Mouse (Mus musculus) retina, adult 2 months (tissue): ENCODE results near the gene Neu3.

ENCODE experiments used
- DNase-seq: peaks from one replicate; pipeline ENCODE4 v3.0.0-alpha.2; 2012; ENCODE audit warnings: low read depth, low spot score

Gene Neu3

GRCm38 (mm10) chr7:99828083-99828570 lies at the start of gene Neu3:
Neu3 (minus strand) TSS chr7:99828417.
- DNase-seq: peak; percentile 53

DNA sequence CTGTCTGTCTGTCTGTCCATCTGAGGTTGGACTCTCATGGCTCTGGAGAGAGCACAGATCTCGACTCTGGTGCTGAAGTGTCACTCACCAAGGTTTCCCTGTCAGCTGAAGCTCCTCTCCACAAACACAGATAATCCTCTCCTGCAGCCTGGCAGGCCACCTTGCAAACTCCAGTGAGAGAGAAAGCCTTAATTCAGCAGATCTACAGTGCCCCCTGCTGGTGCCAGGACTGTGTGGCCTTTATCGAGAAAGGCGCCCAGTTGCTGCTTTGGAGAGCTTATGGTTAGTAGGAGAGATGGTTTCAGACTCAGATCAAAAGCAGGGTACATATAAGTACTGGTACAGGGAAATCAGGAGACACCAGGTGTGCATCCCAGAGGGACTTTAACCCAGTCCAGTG lies 48.1 kb upstream of the Neu3 start:
- peak; percentile 90 for DNase-seq

DNA sequence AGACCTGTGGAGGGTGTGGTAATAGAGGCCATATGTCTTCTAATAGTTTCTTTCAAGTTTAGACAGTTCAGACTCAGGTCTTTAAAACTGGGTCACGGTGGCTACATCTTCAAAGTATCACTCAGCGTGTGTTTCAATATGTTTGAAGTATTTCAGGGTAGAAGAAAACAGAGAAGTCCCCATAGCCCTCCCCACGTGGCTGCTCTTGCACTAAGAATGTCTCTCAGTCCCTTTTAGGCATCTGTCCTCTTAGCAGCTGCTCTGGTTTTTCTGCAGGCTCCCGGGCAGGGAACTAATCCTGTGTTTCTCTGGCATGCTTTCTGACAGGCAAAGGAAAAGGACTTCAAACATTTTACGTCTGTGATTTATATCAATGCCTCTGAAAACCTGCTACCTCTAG lies 47.7 kb upstream of the Neu3 start:
- no peak for DNase-seq

DNA sequence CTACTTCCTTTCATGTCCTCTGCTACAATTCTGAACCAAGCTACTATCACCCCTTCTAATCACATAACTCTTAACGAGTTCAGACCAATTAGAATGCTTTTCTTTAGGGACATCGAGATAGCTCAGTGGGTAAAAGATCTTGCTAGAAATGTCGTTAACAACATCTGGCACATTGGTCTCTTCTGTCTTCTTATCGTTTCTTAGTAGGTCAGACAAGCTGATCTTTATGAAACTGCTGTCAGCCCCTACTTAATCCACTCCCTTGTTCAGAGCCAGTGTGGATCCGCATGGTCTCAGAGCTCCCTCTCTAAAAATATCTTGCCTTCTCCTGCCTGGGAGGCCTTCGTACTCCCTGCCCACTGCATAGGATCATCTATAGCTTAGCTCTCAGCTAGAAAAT lies 45.7 kb upstream of the Neu3 start:
- DNase-seq: no peak

DNA sequence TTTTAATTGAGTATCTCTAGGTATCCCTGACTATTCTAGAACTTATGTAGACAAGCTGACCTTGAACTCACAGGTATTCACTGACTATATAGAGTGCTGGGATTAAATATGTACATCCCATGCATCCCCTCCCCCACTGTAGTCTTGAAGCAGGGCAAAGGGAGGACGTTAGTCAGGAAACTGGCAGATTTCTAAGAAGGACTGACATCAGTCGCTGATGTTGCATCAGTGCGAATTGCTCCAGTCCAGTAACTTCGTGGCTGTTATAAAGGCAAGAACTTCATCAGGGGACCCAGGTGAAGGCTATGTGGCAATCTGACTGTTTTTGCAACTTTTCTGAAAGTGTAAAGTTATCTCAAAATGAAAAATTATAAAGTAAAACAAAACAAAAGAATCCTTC lies 41.1 kb upstream of the Neu3 start:
- no peak for DNase-seq

- no peak for DNase-seq
These were observed 37.0 kb upstream of the Neu3 start for GRCm38 (mm10) chr7:99865219-99865618.

GRCm38 (mm10) chr7:99864241-99865028 lies 36.2 kb upstream of the Neu3 start:
- DNase-seq: no peak

DNA sequence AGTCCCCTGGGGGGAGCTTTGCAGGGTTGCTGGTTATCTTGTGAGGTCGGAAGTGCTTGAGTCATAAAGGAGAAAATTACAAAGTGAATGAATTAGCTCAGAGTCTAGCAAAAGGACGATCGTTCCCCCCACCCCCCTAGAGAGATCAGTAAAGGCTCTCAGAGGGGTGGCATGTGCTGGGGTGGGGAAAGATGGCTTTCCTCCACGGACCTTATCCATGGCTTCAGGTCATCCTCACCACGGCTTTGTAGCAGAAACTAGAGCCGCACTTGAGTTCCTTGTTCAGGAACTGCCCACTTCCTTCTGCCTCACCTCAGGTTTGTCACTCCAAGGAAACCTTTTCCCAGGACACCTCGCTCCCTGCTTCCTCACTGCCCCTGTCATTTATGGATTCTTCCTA lies 35.1 kb upstream of the Neu3 start, which contains the start of gene Spcs2:
Gene Spcs2 (minus strand): TSS at position 101 of the 400 bp plus-strand sequence.
- no peak for DNase-seq

DNA sequence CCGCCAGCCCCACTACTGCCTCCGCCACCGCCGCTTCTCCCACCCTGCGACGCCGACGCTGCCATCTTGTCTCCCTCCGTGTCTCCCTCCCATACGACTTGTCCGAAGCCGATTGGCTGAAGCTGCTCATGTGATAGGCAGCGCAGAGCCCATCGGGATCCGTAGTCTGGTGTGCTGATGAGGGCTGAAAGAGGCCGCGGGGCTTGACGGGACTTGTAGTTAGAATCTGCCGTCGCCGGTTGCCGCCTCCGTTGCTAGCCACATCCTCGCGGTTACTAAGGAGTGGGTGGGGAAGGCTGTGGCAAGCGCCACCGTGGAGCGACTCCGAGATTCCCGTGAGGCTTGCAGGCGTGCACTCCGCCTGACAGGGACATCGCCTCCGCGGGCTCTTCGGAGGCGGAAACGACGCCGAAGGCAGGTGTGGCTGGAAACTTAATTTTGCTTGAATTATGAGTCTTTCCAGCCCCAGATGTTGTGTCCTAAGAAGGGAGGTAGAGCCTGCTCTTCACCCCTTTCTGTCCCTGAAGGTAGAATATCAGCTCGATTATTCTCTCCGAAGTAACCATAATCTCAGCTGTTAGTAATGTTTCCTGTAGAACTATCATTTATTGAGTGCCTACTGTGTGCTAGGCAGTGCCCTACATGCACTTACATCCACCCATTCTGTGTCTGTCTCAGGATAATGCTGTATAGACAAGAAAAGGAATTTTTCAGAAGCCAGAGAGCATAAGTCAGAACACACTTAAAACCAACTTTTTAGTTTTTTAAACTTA lies 30.8 kb upstream of the Neu3 start, which contains the start of gene Xrra1:
Gene Xrra1 (plus strand): TSS at position 304 of the 773 bp plus-strand sequence.
- peak; percentile 92 for DNase-seq

GRCm38 (mm10) chr7:99858175-99858812 lies 30.1 kb upstream of the Neu3 start:
- no peak for DNase-seq

DNA sequence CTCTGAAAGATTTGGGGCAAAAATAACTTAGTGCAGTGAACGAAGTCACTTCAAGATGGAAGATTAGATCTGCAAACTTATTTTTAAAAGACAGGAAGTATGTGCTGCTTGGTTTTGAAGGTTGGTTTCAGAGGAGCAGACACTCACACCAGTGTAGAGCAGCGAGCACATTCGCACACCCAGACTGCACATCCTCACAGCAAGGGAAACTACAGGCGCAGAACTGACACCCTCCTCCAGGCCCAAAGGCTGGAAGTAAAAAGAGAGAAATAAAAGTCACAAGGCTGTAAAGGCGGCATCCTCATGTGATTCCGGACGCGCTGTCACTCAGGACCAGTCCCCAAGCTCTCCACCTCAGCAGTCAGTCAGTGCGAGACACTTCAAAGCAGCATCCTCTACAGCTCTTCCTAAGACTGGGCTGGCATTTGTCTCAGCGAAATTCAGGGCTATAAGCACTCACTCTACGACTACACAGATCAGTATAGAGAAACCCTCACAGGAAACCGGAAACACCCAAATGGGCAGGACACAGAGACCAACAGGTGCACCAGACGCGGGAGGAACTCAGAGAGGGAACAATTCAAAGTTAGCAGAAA lies 28.1 kb upstream of the Neu3 start:
- no peak for DNase-seq

DNA sequence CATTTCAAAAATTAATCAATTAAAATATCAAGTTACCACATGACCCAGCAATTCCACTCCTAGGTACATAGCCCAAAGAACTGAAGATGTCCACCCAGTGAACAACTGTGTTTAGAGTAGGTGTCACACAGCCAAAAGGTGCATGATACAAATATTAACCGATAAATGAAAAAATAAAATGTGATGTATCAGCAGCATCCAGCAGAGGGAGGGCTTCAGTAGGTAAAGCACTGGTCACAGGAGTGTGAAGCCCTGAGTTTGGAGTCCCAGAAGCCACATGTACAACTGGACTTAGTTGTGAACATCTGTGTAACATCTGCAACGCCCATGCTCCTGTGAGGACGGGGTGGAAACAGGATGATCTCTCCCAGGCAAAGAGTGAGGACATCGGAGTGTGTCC lies 26.1 kb upstream of the Neu3 start:
- DNase-seq: no peak

DNA sequence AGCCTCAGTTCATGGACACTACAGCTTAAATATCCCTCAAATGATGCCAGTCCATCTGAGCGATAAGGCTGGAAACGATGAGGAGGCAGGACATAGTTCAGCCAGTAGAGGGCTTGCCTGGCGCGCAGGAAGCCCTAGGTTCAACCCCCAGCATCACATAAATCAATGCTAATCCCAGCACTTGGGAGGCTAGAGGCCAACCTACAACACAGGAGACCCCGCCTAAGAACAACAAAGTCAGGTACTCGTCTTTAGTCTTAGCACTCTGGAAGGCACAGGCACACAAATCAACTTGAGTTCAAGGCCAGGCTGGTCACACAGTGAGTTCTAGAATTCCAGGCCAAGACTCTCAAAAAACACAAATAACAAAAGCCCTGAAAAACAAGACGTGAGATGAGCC lies 25.1 kb upstream of the Neu3 start:
- no peak for DNase-seq

GRCm38 (mm10) chr7:99851618-99852017 lies 23.4 kb upstream of the Neu3 start:
- DNase-seq: no peak

DNA sequence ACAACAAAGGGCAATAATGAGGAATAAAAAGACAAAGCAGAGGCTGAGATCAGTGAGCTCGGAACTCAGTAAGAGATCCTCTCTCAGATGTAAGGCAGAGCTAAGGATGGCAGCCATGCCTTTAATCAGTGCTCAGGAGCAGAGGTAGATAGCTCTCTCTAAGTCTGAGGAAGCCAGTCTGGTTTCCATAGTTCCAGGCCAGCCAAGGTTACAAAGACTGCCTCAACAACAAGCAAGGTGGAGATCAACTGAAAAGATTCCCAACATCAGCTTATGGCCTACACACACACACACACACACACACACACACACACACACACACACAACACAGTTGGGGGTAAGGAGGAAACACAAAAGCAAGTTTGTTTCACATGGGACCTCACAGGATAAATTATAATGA lies 22.9 kb upstream of the Neu3 start:
- no peak for DNase-seq

DNA sequence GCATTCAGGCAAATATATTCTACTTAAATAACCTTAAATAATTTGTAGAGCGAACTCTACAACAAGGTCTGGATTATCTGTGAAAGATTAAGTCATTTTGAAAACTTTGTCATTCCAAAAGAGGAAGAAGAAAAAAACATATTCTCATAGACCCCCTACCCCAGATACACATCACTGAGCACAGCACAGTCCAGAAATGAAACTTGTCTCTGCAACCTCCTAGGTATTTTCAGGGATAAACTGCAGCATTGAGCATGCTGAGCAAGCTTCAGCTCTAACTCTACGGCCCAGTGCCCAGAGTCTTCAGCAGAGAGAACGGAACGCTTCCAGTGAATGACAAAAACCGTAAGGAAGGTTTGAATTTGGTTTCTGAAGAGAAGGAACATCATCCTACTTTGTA lies 22.3 kb upstream of the Neu3 start:
- DNase-seq: no peak

- DNase-seq: no peak
These were observed 17.5 kb upstream of the Neu3 start for GRCm38 (mm10) chr7:99845533-99846236.

GRCm38 (mm10) chr7:99838241-99838640 lies 10.0 kb upstream of the Neu3 start:
- DNase-seq: peak; percentile 72

GRCm38 (mm10) chr7:99837358-99838071 lies 9.3 kb upstream of the Neu3 start:
- no peak for DNase-seq

DNA sequence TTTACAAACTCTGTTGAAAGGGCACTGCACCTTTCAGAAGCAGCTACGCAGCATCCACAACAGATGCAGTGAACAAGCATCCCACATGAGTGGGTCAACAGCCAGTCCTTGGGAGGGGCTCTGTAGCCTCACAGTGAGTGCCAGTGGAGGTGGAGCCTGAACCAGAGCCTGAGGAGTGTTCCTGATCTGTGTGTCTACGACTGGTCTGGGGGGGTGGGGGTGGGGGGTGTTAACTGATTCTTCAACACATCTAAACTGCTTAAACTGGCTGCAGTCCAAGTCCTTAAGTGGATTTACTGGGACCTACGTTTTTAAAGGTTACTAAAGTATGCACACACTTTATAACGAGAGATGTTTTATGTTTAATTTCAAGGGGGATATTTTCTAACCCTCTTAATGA lies 8.6 kb upstream of the Neu3 start:
- DNase-seq: no peak
